Mouse (Mus musculus): Measurements from ENCODE around the gene Gramd1a. TPM values are rescaled to one million over a fixed set of nuclear protein-coding genes. Genes with fewer than 3 reads are reported as not detected.
A peak's percentile ranks its signal among the peaks of the same experiment; 100 is the strongest.

Gramd1a gene
- polyA plus RNA-seq, 1 experiment from 2014 or later = 95.1 TPM

GRCm38 (mm10) chr7:31087262-31087661, 68.4 kb downstream of the Gramd1a start:
- no peak overlapping the region for H3K9ac ChIP-seq (replicated peaks)
- H3K4me2 ChIP-seq = no peak overlapping the region
- no peak overlapping the region for H3K4me3 ChIP-seq (replicated peaks)
- H3K27ac ChIP-seq = no peak overlapping the region
- no peaks in the 10 kb centered on the region; the same call in 1 of the 2 replicates for H3K27me3 ChIP-seq
- WGBS = 51% methylated on average over 2 of the region's 2 CpGs
- ATAC-seq (ENCODE audit: insufficient number of reproducible peaks, insufficient read depth, low FRiP score, low TSS enrichment, low read depth) = no peak
- no peaks in the 10 kb centered on the region for H3K36me3 ChIP-seq
- H3K4me1 ChIP-seq (replicated peaks) = peaks cover 14% of the 10 kb centered on the region; the same call in 1 of the 2 replicates
- H3K9me3 ChIP-seq = no peaks in the 10 kb centered on the region

GRCm38 (mm10) chr7:31086175-31086755, 69.4 kb downstream of the Gramd1a start:
- H3K9me3 ChIP-seq = no peaks in the 10 kb centered on the region
- no peak overlapping the region for H3K4me2 ChIP-seq
- H3K4me3 ChIP-seq (replicated peaks) = no peak overlapping the region
- WGBS = 88% methylated on average over 9 of the region's 9 CpGs
- no peak for ATAC-seq (ENCODE audit: insufficient number of reproducible peaks, insufficient read depth, low FRiP score, low TSS enrichment, low read depth)
- H3K9ac ChIP-seq (replicated peaks) = no peak overlapping the region
- no peaks in the 10 kb centered on the region for H3K36me3 ChIP-seq
- H3K4me1 ChIP-seq (replicated peaks) = peaks cover 14% of the 10 kb centered on the region; the same call in 1 of the 2 replicates
- H3K27ac ChIP-seq = no peak overlapping the region
- no peaks in the 10 kb centered on the region; the same call in 1 of the 2 replicates for H3K27me3 ChIP-seq

GRCm38 (mm10) chr7:31085171-31085570, 70.5 kb downstream of the Gramd1a start:
- peak overlapping the region; percentile 69 for H3K27ac ChIP-seq
- peaks cover 2% of the 10 kb centered on the region; the same call in 1 of the 2 replicates for H3K9me3 ChIP-seq
- H3K9ac ChIP-seq (replicated peaks) = no peak overlapping the region
- 64% methylated on average over 3 of the region's 3 CpGs for WGBS
- H3K4me1 ChIP-seq (replicated peaks) = peaks cover 14% of the 10 kb centered on the region; the same call in 1 of the 2 replicates
- no peak overlapping the region for H3K4me3 ChIP-seq (replicated peaks)
- no peak overlapping the region for H3K4me2 ChIP-seq
- no peaks in the 10 kb centered on the region; the same call in 1 of the 2 replicates for H3K27me3 ChIP-seq
- H3K36me3 ChIP-seq = no peaks in the 10 kb centered on the region
- no peak for ATAC-seq (ENCODE audit: insufficient number of reproducible peaks, insufficient read depth, low FRiP score, low TSS enrichment, low read depth)

- Histone ChIP-seq H3K9me3 (peaks cover 2% of the 10 kb centered on the region; the same call in 1 of the 2 replicates), H3K4me3 (replicated peaks) (no peak overlapping the region), H3K4me2 (no peak overlapping the region), H3K36me3 (no peaks in the 10 kb centered on the region), H3K9ac (replicated peaks) (no peak overlapping the region), H3K27ac (peak overlapping the region; percentile 62; the same call in 1 of the 2 replicates), H3K4me1 (replicated peaks) (peaks cover 14% of the 10 kb centered on the region; the same call in 1 of the 2 replicates), H3K27me3 (no peaks in the 10 kb centered on the region; the same call in 1 of the 2 replicates)
- WGBS = 55% methylated on average over 9 of the region's 9 CpGs
- no peak for ATAC-seq (ENCODE audit: insufficient number of reproducible peaks, insufficient read depth, low FRiP score, low TSS enrichment, low read depth)
These were observed 71.6 kb downstream of the Gramd1a start for GRCm38 (mm10) chr7:31084140-31084539.

GRCm38 (mm10) chr7:31082831-31083588, 72.7 kb downstream of the Gramd1a start:
- WGBS = 58% methylated on average over 14 of the region's 14 CpGs
- H3K27ac ChIP-seq = 0 out of 2 replicates have a peak overlapping the region, but pooled peaks have one; percentile 41
- H3K36me3 ChIP-seq = no peaks in the 10 kb centered on the region
- no peak overlapping the region for H3K4me2 ChIP-seq
- peaks cover 14% of the 10 kb centered on the region; the same call in 1 of the 2 replicates for H3K4me1 ChIP-seq (replicated peaks)
- no peaks in the 10 kb centered on the region for H3K27me3 ChIP-seq
- peaks cover 2% of the 10 kb centered on the region; the same call in 1 of the 2 replicates for H3K9me3 ChIP-seq
- H3K4me3 ChIP-seq (replicated peaks) = no peak overlapping the region
- no peak overlapping the region for H3K9ac ChIP-seq (replicated peaks)
- no peak for ATAC-seq (ENCODE audit: insufficient number of reproducible peaks, insufficient read depth, low FRiP score, low TSS enrichment, low read depth)

GRCm38 (mm10) chr7:31082106-31082505, 73.6 kb downstream of the Gramd1a start:
- no peak overlapping the region for H3K9ac ChIP-seq (replicated peaks)
- no peak overlapping the region for H3K27ac ChIP-seq
- H3K4me1 ChIP-seq (replicated peaks) = peaks cover 22% of the 10 kb centered on the region
- no peaks in the 10 kb centered on the region for H3K27me3 ChIP-seq
- ATAC-seq (ENCODE audit: insufficient number of reproducible peaks, insufficient read depth, low FRiP score, low TSS enrichment, low read depth) = no peak
- no peak overlapping the region for H3K4me3 ChIP-seq (replicated peaks)
- no peaks in the 10 kb centered on the region for H3K36me3 ChIP-seq
- H3K9me3 ChIP-seq = peaks cover 2% of the 10 kb centered on the region; the same call in 1 of the 2 replicates
- H3K4me2 ChIP-seq = no peak overlapping the region

GRCm38 (mm10) chr7:31081106-31081505, 74.6 kb downstream of the Gramd1a start:
- Histone ChIP-seq H3K9ac (replicated peaks) (no peak overlapping the region), H3K4me2 (no peak overlapping the region), H3K36me3 (no peaks in the 10 kb centered on the region), H3K27ac (no peak overlapping the region), H3K27me3 (no peaks in the 10 kb centered on the region), H3K9me3 (peaks cover 2% of the 10 kb centered on the region; the same call in 1 of the 2 replicates), H3K4me3 (replicated peaks) (no peak overlapping the region), H3K4me1 (replicated peaks) (peaks cover 31% of the 10 kb centered on the region)
- 57% methylated on average over 1 of the region's 1 CpGs for WGBS
- no peak for ATAC-seq (ENCODE audit: insufficient number of reproducible peaks, insufficient read depth, low FRiP score, low TSS enrichment, low read depth)

GRCm38 (mm10) chr7:31080611-31081010, 75.1 kb downstream of the Gramd1a start:
- H3K9me3 ChIP-seq = peaks cover 2% of the 10 kb centered on the region; the same call in 1 of the 2 replicates
- no peaks in the 10 kb centered on the region for H3K27me3 ChIP-seq
- peaks cover 31% of the 10 kb centered on the region for H3K4me1 ChIP-seq (replicated peaks)
- H3K4me3 ChIP-seq (replicated peaks) = no peak overlapping the region
- no peak for ATAC-seq (ENCODE audit: insufficient number of reproducible peaks, insufficient read depth, low FRiP score, low TSS enrichment, low read depth)
- WGBS = 67% methylated on average over 3 of the region's 3 CpGs
- H3K27ac ChIP-seq = no peak overlapping the region
- H3K9ac ChIP-seq (replicated peaks) = no peak overlapping the region
- H3K4me2 ChIP-seq = no peak overlapping the region
- no peaks in the 10 kb centered on the region for H3K36me3 ChIP-seq

Other genes starting within 250 kb of the Gramd1a start
- 0.29 TPM in 1 of 2 replicates, not detected in the other for gene Mag, start 241.0 kb downstream of the Gramd1a start, polyA plus RNA-seq (2016; fragmentation: Nextera tagmentation; extraction: Ambion mirVana)
- gene Hamp2, start 231.2 kb downstream of the Gramd1a start, polyA plus RNA-seq (2016; fragmentation: Nextera tagmentation; extraction: Ambion mirVana) = not detected in 2 replicates
- gene Hamp, start 211.9 kb downstream of the Gramd1a start, polyA plus RNA-seq (2016; fragmentation: Nextera tagmentation; extraction: Ambion mirVana) = not detected in 2 replicates
- 31.9 and 37.6 TPM in 2 replicates for gene Usf2, start 199.1 kb downstream of the Gramd1a start, polyA plus RNA-seq (2016; fragmentation: Nextera tagmentation; extraction: Ambion mirVana)
- gene Lsr, start 182.4 kb downstream of the Gramd1a start, polyA plus RNA-seq (2016; fragmentation: Nextera tagmentation; extraction: Ambion mirVana) = 32.6 and 33.2 TPM in 2 replicates
- gene Fam187b, start 182.1 kb downstream of the Gramd1a start, polyA plus RNA-seq (2016; fragmentation: Nextera tagmentation; extraction: Ambion mirVana) = 1.00 and 1.1 TPM in 2 replicates
- gene Fxyd5, start 113.4 kb downstream of the Gramd1a start, polyA plus RNA-seq (2016; fragmentation: Nextera tagmentation; extraction: Ambion mirVana) = 9.9 and 10.3 TPM in 2 replicates
- gene Fxyd7, start 104.4 kb downstream of the Gramd1a start, polyA plus RNA-seq (2016; fragmentation: Nextera tagmentation; extraction: Ambion mirVana) = 9.7 and 10.6 TPM in 2 replicates
- gene Fxyd1, start 98.7 kb downstream of the Gramd1a start, polyA plus RNA-seq (2016; fragmentation: Nextera tagmentation; extraction: Ambion mirVana) = 23.6 and 28.2 TPM in 2 replicates
- 0.61 and 0.87 TPM in 2 replicates for gene Lgi4, start 96.6 kb downstream of the Gramd1a start, polyA plus RNA-seq (2016; fragmentation: Nextera tagmentation; extraction: Ambion mirVana)
- gene Fxyd3, start 79.2 kb downstream of the Gramd1a start, polyA plus RNA-seq (2016; fragmentation: Nextera tagmentation; extraction: Ambion mirVana) = 18.3 and 19.2 TPM in 2 replicates
- gene Hpn, start 40.6 kb downstream of the Gramd1a start, polyA plus RNA-seq (2016; fragmentation: Nextera tagmentation; extraction: Ambion mirVana) = 2.4 and 3.6 TPM in 2 replicates
- gene Scn1b, start 28.9 kb downstream of the Gramd1a start, polyA plus RNA-seq (2016; fragmentation: Nextera tagmentation; extraction: Ambion mirVana) = 1.4 and 2.0 TPM in 2 replicates
- not detected in 2 replicates for gene Scgb2b2, start 134.6 kb upstream of the Gramd1a start, polyA plus RNA-seq (2016; fragmentation: Nextera tagmentation; extraction: Ambion mirVana)
- not detected in 2 replicates for gene Scgb1b2, start 135.9 kb upstream of the Gramd1a start, polyA plus RNA-seq (2016; fragmentation: Nextera tagmentation; extraction: Ambion mirVana)
- gene Scgb2b3, start 206.2 kb upstream of the Gramd1a start, polyA plus RNA-seq (2016; fragmentation: Nextera tagmentation; extraction: Ambion mirVana) = not detected in 2 replicates
- not detected in 2 replicates for gene Scgb1b3, start 219.7 kb upstream of the Gramd1a start, polyA plus RNA-seq (2016; fragmentation: Nextera tagmentation; extraction: Ambion mirVana)